Mouse (Mus musculus): ENCODE results near the gene Sepsecs. TPM values are rescaled to one million over a fixed set of nuclear protein-coding genes. Genes with fewer than 3 reads are reported as not detected.
A peak's percentile ranks its signal among the peaks of the same experiment; 100 is the strongest.
"Not testable (repeated sequence)": the region's sequence is repeated elsewhere in the genome, so short reads cannot be mapped to it uniquely, and the experiment has no call there.

The Sepsecs gene
- total RNA-seq (2021) = 10 to 100 TPM; 10.9 to 11.7 TPM
- long read RNA-seq, experiment 1, full-length matches to known transcripts = 8 of 13 reads
- long read RNA-seq, experiment 1, partial matches to known transcripts = 2 of 13 reads
- long read RNA-seq, experiment 1, other reads (novel, unspliced or antisense) = 3 of 13 reads
- long read RNA-seq, experiment 2, full-length matches to known transcripts = 13 of 16 reads
- long read RNA-seq, experiment 2, partial matches to known transcripts = 0 of 16 reads
- long read RNA-seq, experiment 2, other reads (novel, unspliced or antisense) = 3 of 16 reads

GRCm38 (mm10) chr5:52669426-52670191, at the start of gene Sepsecs:
TSS of gene Sepsecs (minus strand) at chr5:52669708.
- intact Hi-C loops (cut with DNase I) = loop anchor here (2.0 kb wide), 2 partner anchors 113 to 151 kb away; no protein-coding TSS in a partner anchor
- H3K27ac ChIP-seq = peak within 1 kb of the TSS; percentile 68
- H3K4me3 ChIP-seq = peak within 1 kb of the TSS; percentile 98
- TF ChIP-seq CTCF (IDR thresholded peaks at IDR 0.05) = peak; percentile 26; the same call in 1 of the 2 replicates
- DNase-seq (ENCODE audit: extremely low spot score in 1 of 2, low spot score in 2 of 2) = peak; percentile 93 to 97

GRCm38 (mm10) chr5:52716742-52717448, 47.4 kb upstream of the Sepsecs start:
- no peak overlapping the region for H3K27ac ChIP-seq
- intact Hi-C loops (cut with DNase I) = no loop called here
- TF ChIP-seq CTCF (IDR thresholded peaks at IDR 0.05) = no peak
- no peak for DNase-seq (ENCODE audit: extremely low spot score in 1 of 2, low spot score in 2 of 2)
- no peak overlapping the region for H3K4me3 ChIP-seq

- Histone ChIP-seq H3K4me3 (no peak overlapping the region), H3K27ac (no peak overlapping the region)
- DNase-seq (ENCODE audit: extremely low spot score in 1 of 2, low spot score in 2 of 2) = no peak
- no peak for TF ChIP-seq CTCF (IDR thresholded peaks at IDR 0.05)
- intact Hi-C loops (cut with DNase I) = no loop called here
Measured at GRCm38 (mm10) chr5:52712704-52713103, 43.2 kb upstream of the Sepsecs start.

- TF ChIP-seq CTCF (IDR thresholded peaks at IDR 0.05) = no peak
- H3K27ac ChIP-seq = no peak overlapping the region
- intact Hi-C loops (cut with DNase I) = no loop called here
- no peak overlapping the region for H3K4me3 ChIP-seq
- no peak for DNase-seq (ENCODE audit: extremely low spot score in 1 of 2, low spot score in 2 of 2)
Measured at GRCm38 (mm10) chr5:52704562-52704961, 35.1 kb upstream of the Sepsecs start.

- intact Hi-C loops (cut with DNase I); H3K27ac ChIP-seq; DNase-seq (ENCODE audit: extremely low spot score in 1 of 2, low spot score in 2 of 2); H3K4me3 ChIP-seq: not testable (repeated sequence)
Measured at GRCm38 (mm10) chr5:52697882-52698440, 28.5 kb upstream of the Sepsecs start.

- TF ChIP-seq CTCF (IDR thresholded peaks at IDR 0.05) = no peak
- DNase-seq (ENCODE audit: extremely low spot score in 1 of 2, low spot score in 2 of 2) = no peak
- intact Hi-C loops (cut with DNase I) = no loop called here
- Histone ChIP-seq H3K4me3 (no peak overlapping the region), H3K27ac (no peak overlapping the region)
Measured at GRCm38 (mm10) chr5:52697291-52697690, 27.8 kb upstream of the Sepsecs start.

- no peak overlapping the region for H3K27ac ChIP-seq
- DNase-seq (ENCODE audit: extremely low spot score in 1 of 2, low spot score in 2 of 2) = no peak
- no peak for TF ChIP-seq CTCF (IDR thresholded peaks at IDR 0.05)
- H3K4me3 ChIP-seq = no peak overlapping the region
- intact Hi-C loops (cut with DNase I) = no loop called here
Measured at GRCm38 (mm10) chr5:52687741-52688455, 18.4 kb upstream of the Sepsecs start.

- intact Hi-C loops (cut with DNase I) = no loop called here
- H3K27ac ChIP-seq = no peak overlapping the region
- no peak for DNase-seq (ENCODE audit: extremely low spot score in 1 of 2, low spot score in 2 of 2)
- TF ChIP-seq CTCF (IDR thresholded peaks at IDR 0.05) = no peak
- no peak overlapping the region for H3K4me3 ChIP-seq
Measured at GRCm38 (mm10) chr5:52681111-52681510, 11.6 kb upstream of the Sepsecs start.

GRCm38 (mm10) chr5:52680191-52680590, 10.7 kb upstream of the Sepsecs start:
- Histone ChIP-seq H3K27ac (no peak overlapping the region), H3K4me3 (no peak overlapping the region)
- intact Hi-C loops (cut with DNase I) = no loop called here
- no peak for DNase-seq (ENCODE audit: extremely low spot score in 1 of 2, low spot score in 2 of 2)
- no peak for TF ChIP-seq CTCF (IDR thresholded peaks at IDR 0.05)

GRCm38 (mm10) chr5:52678498-52679070, 9.1 kb upstream of the Sepsecs start:
- TF ChIP-seq CTCF (IDR thresholded peaks at IDR 0.05) = no peak
- H3K27ac ChIP-seq = no peak overlapping the region
- DNase-seq (ENCODE audit: extremely low spot score in 1 of 2, low spot score in 2 of 2) = no peak
- H3K4me3 ChIP-seq = no peak overlapping the region
- intact Hi-C loops (cut with DNase I) = no loop called here

- Histone ChIP-seq H3K4me3 (no peak overlapping the region), H3K27ac (no peak overlapping the region)
- TF ChIP-seq CTCF (IDR thresholded peaks at IDR 0.05) = no peak
- DNase-seq (ENCODE audit: extremely low spot score in 1 of 2, low spot score in 2 of 2) = no peak
- intact Hi-C loops (cut with DNase I) = no loop called here
Measured at GRCm38 (mm10) chr5:52677126-52677525, 7.6 kb upstream of the Sepsecs start.
